Comparison of ENCODE assay signal across 8 mouse cellular contexts in genomic region chr8:64204167-64204566, GRCm38 (mm10). TPM values are rescaled to one million over a fixed set of nuclear protein-coding genes. Genes with fewer than 3 reads are reported as not detected.
DNase-seq lines count a peak whose midpoint lies in the region; ATAC-seq lines count a peak whose summit lies in the region.

No protein-coding gene starts in this region.

- peak; percentile 39 to 50 for DNase-seq in adrenal gland, adult 18-20 months (ENCODE audit: low spot score in 2 of 2)
- DNase-seq in cerebellum, postnatal 36 days: peak; percentile 83 to 88
- peak; percentile 25 to 33 for DNase-seq in frontal cortex, postnatal 36 days (ENCODE audit: low spot score in 2 of 2)
- DNase-seq in layer of hippocampus, postnatal 36 days: peak; percentile 12 to 28
- peak; percentile 52 to 72 for DNase-seq in lung, postnatal 4 days
- DNase-seq in right cerebral cortex, postnatal 4 days: peak; percentile 29
- DNase-seq in thymus, postnatal 0 days (ENCODE audit: low spot score): no peak

- peak; percentile 63 to 75; a peak in 3 of 4 replicates for ATAC-seq in hematopoietic stem cell, adult 5-6 weeks (replicated peaks in 1 of 2; ENCODE audit: insufficient read depth in 1 of 2, low FRiP score in 2 of 2, low TSS enrichment in 1 of 2, low read depth in 1 of 2, poor library complexity in 2 of 2, severe bottlenecking in 2 of 2)

RNA-seq across cellular contexts. Expression of gene Tll1, which starts 1.9 kb away (rescaled TPM):
- total RNA-seq in adrenal gland, adult 18-20 months (2021): 1 to 10 TPM; 2.4 to 3.3 TPM
- not detected in 2 replicates for total RNA-seq in hematopoietic stem cell, adult 5-6 weeks (2017)
- total RNA-seq in layer of hippocampus, postnatal 36 days (2021): 1 to 10 TPM; 3.8 to 4.2 TPM
- polyA plus RNA-seq in thymus, postnatal 0 days (2015; fragmentation: Nextera tagmentation; extraction: Ambion mirVana): 0.13 TPM in 2 replicates
